Mouse (Mus musculus): Measurements from ENCODE around the gene Wdr64.

DNA sequence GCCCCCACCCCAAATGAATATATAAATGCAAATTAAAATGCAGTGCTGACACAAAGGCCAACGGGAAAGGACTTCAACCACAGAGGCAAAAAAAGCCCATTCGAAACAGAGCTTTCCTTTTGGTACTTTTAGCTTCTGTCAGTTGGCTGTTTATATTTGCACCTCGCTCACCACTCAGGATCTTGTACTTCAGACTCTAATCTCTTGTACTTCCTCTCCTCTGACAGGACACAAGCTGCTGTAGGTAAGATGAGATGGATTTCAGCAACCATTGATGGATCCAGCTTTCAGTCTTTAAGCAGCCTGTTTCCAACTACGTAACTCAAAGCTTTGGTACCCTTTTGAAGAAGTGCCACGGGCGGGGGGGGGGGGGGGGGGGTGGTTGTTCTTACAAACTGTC is 17.4 kb upstream of the Wdr64 start:
- TF ChIP-seq CTCF (IDR thresholded peaks at IDR 0.05; ENCODE audit: control insufficient read depth, insufficient read depth, low read length) = no peak
- no peak for TF ChIP-seq POLR2A (IDR thresholded peaks at IDR 0.05; ENCODE audit: borderline replicate concordance, control insufficient read depth, low read depth, low read length)

All from bone marrow, adult 2 months (tissue).